Mouse (Mus musculus): ENCODE data around the gene Faxc.

The Faxc gene

DNA sequence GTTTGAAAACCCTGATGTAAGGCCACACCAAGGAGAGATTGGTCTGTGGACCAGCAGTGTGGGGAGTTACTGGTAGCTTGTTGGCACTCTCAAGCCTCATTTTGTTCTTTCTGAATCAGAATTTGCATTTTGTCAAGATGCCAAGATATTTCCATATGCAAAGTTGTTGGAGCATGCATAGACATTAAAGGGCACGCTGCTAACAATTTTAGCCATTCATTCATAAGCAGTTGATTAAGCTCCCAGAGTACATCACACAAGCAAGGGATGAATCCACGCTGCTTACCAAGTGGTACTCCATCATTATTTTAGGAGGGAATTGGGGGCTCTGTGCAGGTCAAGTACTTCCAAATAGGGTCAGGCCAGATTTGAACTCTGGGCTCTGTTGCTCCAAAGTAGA, 98.8 kb downstream of the Faxc start:
- DNase-seq (ENCODE audit: low spot score) = no peak
